Mouse (Mus musculus) hindbrain, embryonic 11.5 days (tissue): ENCODE measurements at regions not wholly inside any gene's neighbourhood (a gene's known extent, or its start where the extent isn't known, plus 50 kb on each side); places are given as distances from the start of the nearest gene placed in this dataset.

Experiments used
- ATAC-seq: fragments of 200-750 bp; cut with Nextera tagmentation; 2 replicates; pipeline ENCODE4 v1.8.0; 2017; ENCODE audit warnings: mild to moderate bottlenecking, moderate TSS enrichment, moderate library complexity; ENCODE audit not compliant: low FRiP score
- DNase-seq: peaks from one replicate; pipeline ENCODE4 v3.0.0-alpha.2; 2015; ENCODE audit warnings: low spot score
- H3K27ac ChIP-seq: fragments of 300-500 bp; sonication (generic); 2 replicates; pipeline ENCODE4 v1.5.1; 2014; ENCODE audit warnings: mild to moderate bottlenecking, low read depth, low read length
- H3K27me3 ChIP-seq: fragments of 300-500 bp; sonication (generic); 2 replicates; pipeline ENCODE4 v1.6.1; 2014; ENCODE audit warnings: mild to moderate bottlenecking, low read length, moderate library complexity, mixed read lengths; ENCODE audit not compliant: control insufficient read depth, insufficient read depth
- H3K36me3 ChIP-seq: fragments of 300-500 bp; sonication (generic); 2 replicates; pipeline ENCODE4 v1.6.1; 2014; ENCODE audit warnings: mild to moderate bottlenecking, low read length, moderate library complexity, mixed read lengths; ENCODE audit not compliant: control insufficient read depth, insufficient read depth
- H3K4me1 ChIP-seq: fragments of 300-500 bp; sonication (generic); replicated peaks from 2 replicates; pipeline ENCODE4 v1.6.1; 2014; ENCODE audit warnings: low read length, mixed read lengths; ENCODE audit not compliant: control insufficient read depth, insufficient read depth
- H3K4me2 ChIP-seq: fragments of 300-500 bp; sonication (generic); replicated peaks from 2 replicates; pipeline ENCODE4 v1.6.1; 2014; ENCODE audit warnings: mild to moderate bottlenecking, low read depth, low read length
- H3K4me3 ChIP-seq: fragments of 300-500 bp; sonication (generic); 2 replicates; pipeline ENCODE4 v1.5.1; 2014; ENCODE audit warnings: low read depth, low read length
- H3K9ac ChIP-seq: fragments of 300-500 bp; sonication (generic); 2 replicates; pipeline ENCODE4 v1.6.1; 2014; ENCODE audit warnings: low read depth, low read length
- H3K9me3 ChIP-seq: fragments of 300-500 bp; sonication (generic); 2 replicates; pipeline ENCODE4 v1.6.1; 2016; ENCODE audit warnings: low read length; ENCODE audit not compliant: control insufficient read depth
- WGBS: fragments of 180-500 bp; shearing (Covaris S2); extraction: QIAGEN DNeasy Blood & Tissue Kit; methylation state at CpG from one replicate; pipeline ENCODE4 v1.1.7; 2014; 5-methylcytosine and 5-hydroxymethylcytosine counted together

- ATAC-seq (no peak), DNase-seq (no peak)
- H3K9ac ChIP-seq: no peak overlapping the region
- H3K4me3 ChIP-seq: no peak overlapping the region
- H3K27me3 ChIP-seq: no peaks in the 10 kb centered on the region
- no peak overlapping the region for H3K27ac ChIP-seq
- 90% methylated on average over 6 of the region's 6 CpGs for WGBS
- H3K4me2 ChIP-seq: no peak overlapping the region
- H3K4me1 ChIP-seq: no peaks in the 10 kb centered on the region; the same call in 1 of the 2 replicates
- H3K9me3 ChIP-seq: no peaks in the 10 kb centered on the region
- H3K36me3 ChIP-seq: no peaks in the 10 kb centered on the region
Measured at GRCm38 (mm10) chr6:31083701-31084100, 124.8 kb upstream of the Klf14 start.

- Histone ChIP-seq H3K36me3 (no peaks in the 10 kb centered on the region), H3K4me3 (no peak overlapping the region), H3K4me1 (no peaks in the 10 kb centered on the region; the same call in 1 of the 2 replicates), H3K9me3 (no peaks in the 10 kb centered on the region), H3K27ac (no peak overlapping the region), H3K4me2 (no peak overlapping the region), H3K27me3 (no peaks in the 10 kb centered on the region), H3K9ac (no peak overlapping the region)
- DNase-seq (no peak), ATAC-seq (no peak)
- WGBS: 88% methylated on average over 8 of the region's 8 CpGs
Measured at GRCm38 (mm10) chr6:31085063-31085759, 126.3 kb upstream of the Klf14 start.

DNA sequence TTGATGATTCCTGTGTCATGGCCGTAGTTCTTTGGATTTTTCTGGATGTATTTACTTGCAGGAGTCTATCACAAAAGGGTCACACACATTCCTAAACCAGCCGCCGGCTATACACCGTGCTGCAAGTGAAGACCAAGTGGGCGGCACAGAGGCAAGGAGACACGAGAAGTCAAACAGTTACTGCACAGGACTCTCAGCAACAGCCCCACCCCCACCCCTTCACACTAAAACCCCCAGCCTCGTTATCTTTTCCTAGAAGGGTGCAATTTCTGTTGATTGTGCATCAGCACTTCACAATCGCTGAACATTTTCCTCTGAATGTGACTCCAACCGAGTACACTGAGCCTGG is 126.9 kb upstream of the Klf14 start:
- Histone ChIP-seq H3K9ac (no peak overlapping the region), H3K27ac (no peak overlapping the region), H3K36me3 (no peaks in the 10 kb centered on the region), H3K9me3 (no peaks in the 10 kb centered on the region), H3K4me3 (no peak overlapping the region), H3K4me1 (no peaks in the 10 kb centered on the region; the same call in 1 of the 2 replicates), H3K4me2 (no peak overlapping the region), H3K27me3 (no peaks in the 10 kb centered on the region)
- DNase-seq (no peak), ATAC-seq (no peak)
- WGBS: 74% methylated on average over 9 of the region's 9 CpGs

DNA sequence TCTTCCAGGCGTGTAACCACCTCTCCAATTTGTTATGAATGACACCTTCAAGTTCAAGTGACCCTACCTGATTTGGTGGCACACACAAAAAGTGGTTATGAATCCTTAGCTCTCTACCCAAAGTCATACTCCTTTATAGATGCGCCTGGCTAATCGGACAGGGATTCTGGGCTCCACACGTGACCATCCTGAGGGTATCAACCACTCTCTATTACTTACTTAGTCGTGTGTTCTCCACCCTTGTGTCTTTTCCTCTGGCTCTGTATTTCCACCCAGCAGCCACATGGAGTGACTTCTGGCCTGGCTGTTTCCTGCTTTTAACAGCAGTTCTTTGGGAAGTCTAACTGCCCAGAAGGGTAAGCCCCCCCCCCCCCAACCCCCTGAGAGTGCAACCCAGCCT is 127.4 kb upstream of the Klf14 start:
- no peak overlapping the region for H3K4me3 ChIP-seq
- H3K27me3 ChIP-seq: no peaks in the 10 kb centered on the region
- no peaks in the 10 kb centered on the region; the same call in 1 of the 2 replicates for H3K4me1 ChIP-seq
- ATAC-seq (no peak), DNase-seq (no peak)
- H3K4me2 ChIP-seq: no peak overlapping the region
- H3K9me3 ChIP-seq: no peaks in the 10 kb centered on the region
- no peaks in the 10 kb centered on the region for H3K36me3 ChIP-seq
- no peak overlapping the region for H3K27ac ChIP-seq
- no peak overlapping the region for H3K9ac ChIP-seq
- 88% methylated on average over 5 of the region's 5 CpGs for WGBS

DNA sequence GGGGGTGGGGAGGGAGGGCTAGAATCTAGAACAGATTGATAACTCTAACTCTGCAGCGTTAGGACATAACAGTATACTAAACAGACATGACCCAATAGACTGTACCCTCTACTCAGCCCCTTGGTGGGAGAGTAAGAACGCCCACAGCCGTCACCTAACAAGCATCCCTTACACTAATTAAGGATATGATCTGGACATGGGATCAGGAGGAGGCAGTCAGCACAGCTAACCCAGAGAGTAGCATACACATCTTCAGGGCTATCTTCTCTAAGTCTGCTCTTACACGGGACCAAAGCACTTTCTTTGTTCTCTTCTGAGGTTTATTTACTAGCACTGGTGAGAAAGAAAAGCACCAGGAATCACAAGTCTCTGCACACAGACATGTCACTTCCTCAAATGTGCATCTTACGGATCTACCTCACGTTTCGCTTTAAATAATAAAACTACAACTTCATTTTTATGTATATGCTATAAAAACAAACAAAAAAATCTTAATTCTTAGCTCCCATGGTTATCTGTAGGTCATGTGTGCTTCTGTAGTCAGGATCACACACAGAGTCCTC is 128.0 kb upstream of the Klf14 start:
- H3K27me3 ChIP-seq: no peaks in the 10 kb centered on the region
- no peak overlapping the region for H3K27ac ChIP-seq
- H3K4me2 ChIP-seq: no peak overlapping the region
- no peak overlapping the region for H3K9ac ChIP-seq
- ATAC-seq (no peak), DNase-seq (no peak)
- H3K4me1 ChIP-seq: no peaks in the 10 kb centered on the region; the same call in 1 of the 2 replicates
- no peaks in the 10 kb centered on the region for H3K9me3 ChIP-seq
- H3K36me3 ChIP-seq: no peaks in the 10 kb centered on the region
- WGBS: 85% methylated on average over 7 of the region's 7 CpGs
- H3K4me3 ChIP-seq: no peak overlapping the region

GRCm38 (mm10) chr6:31087511-31087910 is 128.6 kb upstream of the Klf14 start:
- H3K4me1 ChIP-seq: no peaks in the 10 kb centered on the region; the same call in 1 of the 2 replicates
- 62% methylated on average over 4 of the region's 4 CpGs for WGBS
- no peaks in the 10 kb centered on the region for H3K36me3 ChIP-seq
- H3K27ac ChIP-seq: no peak overlapping the region
- no peak overlapping the region for H3K4me2 ChIP-seq
- no peaks in the 10 kb centered on the region for H3K27me3 ChIP-seq
- DNase-seq (no peak), ATAC-seq (no peak)
- no peaks in the 10 kb centered on the region for H3K9me3 ChIP-seq
- no peak overlapping the region for H3K9ac ChIP-seq
- H3K4me3 ChIP-seq: no peak overlapping the region

- Histone ChIP-seq H3K4me1 (no peaks in the 10 kb centered on the region; the same call in 1 of the 2 replicates), H3K27ac (0 out of 2 replicates have a peak overlapping the region, but pooled peaks have one; percentile 24), H3K4me3 (no peak overlapping the region), H3K27me3 (no peaks in the 10 kb centered on the region), H3K36me3 (no peaks in the 10 kb centered on the region), H3K9ac (no peak overlapping the region), H3K9me3 (no peaks in the 10 kb centered on the region), H3K4me2 (peak overlapping the region; percentile 21)
- no peak for ATAC-seq
- WGBS: 40% methylated on average over 18 of the region's 18 CpGs
- no peak for DNase-seq
Measured at GRCm38 (mm10) chr6:31088147-31088972, 129.5 kb upstream of the Klf14 start.

DNA sequence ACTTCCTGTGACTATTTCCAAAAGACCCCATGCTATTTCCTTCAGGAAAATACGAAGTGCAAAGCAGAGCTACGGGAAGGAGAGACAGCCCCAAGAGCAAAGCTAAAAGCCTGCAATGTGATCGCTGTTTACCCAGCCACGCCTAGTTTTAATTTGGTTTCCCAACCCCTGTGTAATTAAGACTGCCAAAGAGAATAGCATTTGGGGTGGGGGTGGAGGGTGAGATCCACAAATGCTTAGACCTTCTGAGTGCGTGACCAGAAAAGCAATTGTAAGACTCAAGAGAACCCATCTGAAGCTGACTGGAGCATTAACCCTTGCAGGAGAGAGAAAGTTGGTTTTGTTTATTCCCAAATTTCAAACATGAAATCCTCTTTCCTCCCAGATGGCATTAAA is 130.1 kb upstream of the Klf14 start:
- no peaks in the 10 kb centered on the region for H3K9me3 ChIP-seq
- H3K4me3 ChIP-seq: no peak overlapping the region
- H3K27me3 ChIP-seq: no peaks in the 10 kb centered on the region
- H3K9ac ChIP-seq: no peak overlapping the region
- no peak for ATAC-seq
- H3K4me1 ChIP-seq: no peaks in the 10 kb centered on the region; the same call in 1 of the 2 replicates
- H3K4me2 ChIP-seq: peak overlapping the region; percentile 21
- DNase-seq: no peak
- H3K27ac ChIP-seq: no peak overlapping the region
- H3K36me3 ChIP-seq: no peaks in the 10 kb centered on the region
- 52% methylated on average over 5 of the region's 5 CpGs for WGBS
